Mouse (Mus musculus): Measurements from ENCODE around the gene Ddx41. TPM values are rescaled to one million over a fixed set of nuclear protein-coding genes. Genes with fewer than 3 reads are reported as not detected.

Gene Ddx41
- total and polyA plus RNA-seq, 2 experiments from 2014 or later = 16.3 to 30.4 TPM

- Histone ChIP-seq H3K4me3 (ENCODE audit: low read depth, low read length) (peak overlapping the region; percentile 84), H3K36me3 (replicated peaks; ENCODE audit: control insufficient read depth, insufficient read depth, low read length) (peaks cover 54% of the 10 kb centered on the region), H3K27me3 (ENCODE audit: control insufficient read depth, insufficient read depth, low read length) (no peaks in the 10 kb centered on the region), H3K9ac (replicated peaks; ENCODE audit: low read depth, low read length) (peak overlapping the region; percentile 68), H3K9me3 (replicated peaks; ENCODE audit: control insufficient read depth, low read length) (no peaks in the 10 kb centered on the region), H3K4me1 (ENCODE audit: control insufficient read depth, insufficient read depth) (peaks cover 9% of the 10 kb centered on the region), H3K27ac (ENCODE audit: low read depth) (no peak overlapping the region), H3K4me2 (ENCODE audit: low read depth, low read length) (peak overlapping the region; percentile 83)
- TF ChIP-seq EP300 (IDR thresholded peaks at IDR 0.05; ENCODE audit: low read depth) (no peak), CTCF (IDR thresholded peaks at IDR 0.05; ENCODE audit: low read depth) (no peak)
- 15% methylated on average over 17 of the region's 17 CpGs for WGBS
- ATAC-seq (ENCODE audit: insufficient read depth, low read depth) (no peak), DNase-seq (ENCODE audit: low spot score) (no peak)
Measured at GRCm38 (mm10) chr13:55535796-55536193, 663 bp downstream of the Ddx41 start.

DNA sequence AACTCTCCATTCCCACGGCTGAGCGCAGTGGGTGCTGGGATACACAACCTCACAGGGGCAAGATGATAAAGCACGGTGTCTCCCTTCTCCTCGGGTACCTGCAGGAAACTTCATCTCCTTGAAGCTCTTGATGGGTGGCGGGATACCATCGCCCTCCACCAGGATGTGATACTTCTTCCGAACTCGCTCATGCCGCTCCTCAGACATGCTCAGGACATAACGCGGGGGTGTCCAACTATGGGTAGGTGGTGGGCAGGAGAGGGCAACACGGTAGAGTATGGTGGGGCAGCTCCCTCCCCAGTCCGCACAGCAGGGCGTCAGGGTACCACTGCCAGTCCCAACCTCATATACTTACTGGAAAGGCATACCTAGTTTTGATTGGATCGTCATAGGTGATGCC is 1.3 kb downstream of the Ddx41 start:
- Histone ChIP-seq H3K36me3 (replicated peaks; ENCODE audit: control insufficient read depth, insufficient read depth, low read length) (peaks cover 54% of the 10 kb centered on the region), H3K9ac (replicated peaks; ENCODE audit: low read depth, low read length) (peak overlapping the region; percentile 68; the same call in 1 of the 2 replicates), H3K27ac (ENCODE audit: low read depth) (no peak overlapping the region), H3K4me3 (ENCODE audit: low read depth, low read length) (peak overlapping the region; percentile 84), H3K4me2 (ENCODE audit: low read depth, low read length) (peak overlapping the region; percentile 83; the same call in 1 of the 2 replicates), H3K4me1 (ENCODE audit: control insufficient read depth, insufficient read depth) (peaks cover 9% of the 10 kb centered on the region), H3K27me3 (ENCODE audit: control insufficient read depth, insufficient read depth, low read length) (no peaks in the 10 kb centered on the region), H3K9me3 (replicated peaks; ENCODE audit: control insufficient read depth, low read length) (no peaks in the 10 kb centered on the region)
- no peak for TF ChIP-seq CTCF (IDR thresholded peaks at IDR 0.05; ENCODE audit: low read depth)
- TF ChIP-seq EP300 (IDR thresholded peaks at IDR 0.05; ENCODE audit: low read depth) = no peak
- DNase-seq (ENCODE audit: low spot score) = no peak
- WGBS = 91% methylated on average over 15 of the region's 15 CpGs
- no peak for ATAC-seq (ENCODE audit: insufficient read depth, low read depth)

- H3K9ac ChIP-seq (replicated peaks; ENCODE audit: low read depth, low read length) = no peak within 1 kb of the TSS
Measured at GRCm38 (mm10) chr13:55529198-55529915, 7.1 kb downstream of the Ddx41 start, which contains the start of gene Dok3. Dok3 (minus strand) TSS chr13:55529296.

GRCm38 (mm10) chr13:55527834-55528772 is 8.4 kb downstream of the Ddx41 start:
- WGBS = 65% methylated on average over 18 of the region's 18 CpGs
- peaks cover 35% of the 10 kb centered on the region for H3K36me3 ChIP-seq (replicated peaks; ENCODE audit: control insufficient read depth, insufficient read depth, low read length)
- ATAC-seq (ENCODE audit: insufficient read depth, low read depth) (no peak), DNase-seq (ENCODE audit: low spot score) (no peak)
- H3K27ac ChIP-seq (ENCODE audit: low read depth) = no peak overlapping the region
- TF ChIP-seq CTCF (IDR thresholded peaks at IDR 0.05; ENCODE audit: low read depth) (no peak), EP300 (IDR thresholded peaks at IDR 0.05; ENCODE audit: low read depth) (no peak)
- no peak overlapping the region for H3K4me2 ChIP-seq (ENCODE audit: low read depth, low read length)
- no peak overlapping the region for H3K4me3 ChIP-seq (ENCODE audit: low read depth, low read length)
- H3K27me3 ChIP-seq (ENCODE audit: control insufficient read depth, insufficient read depth, low read length) = no peaks in the 10 kb centered on the region
- no peaks in the 10 kb centered on the region for H3K9me3 ChIP-seq (replicated peaks; ENCODE audit: control insufficient read depth, low read length)
- no peak overlapping the region for H3K9ac ChIP-seq (replicated peaks; ENCODE audit: low read depth, low read length)
- H3K4me1 ChIP-seq (ENCODE audit: control insufficient read depth, insufficient read depth) = no peaks in the 10 kb centered on the region

More at GRCm38 (mm10) chr13:55529198-55529915, 7.1 kb downstream of the Ddx41 start, which contains the start of gene Dok3:
- Histone ChIP-seq H3K9me3 (replicated peaks; ENCODE audit: control insufficient read depth, low read length) (no peaks in the 10 kb centered on the region), H3K27ac (ENCODE audit: low read depth) (no peak within 1 kb of the TSS), H3K4me1 (ENCODE audit: control insufficient read depth, insufficient read depth) (no peaks in the 10 kb centered on the region), H3K4me3 (ENCODE audit: low read depth, low read length) (no peak within 1 kb of the TSS), H3K27me3 (ENCODE audit: control insufficient read depth, insufficient read depth, low read length) (no peaks in the 10 kb centered on the region), H3K36me3 (replicated peaks; ENCODE audit: control insufficient read depth, insufficient read depth, low read length) (peaks cover 46% of the 10 kb centered on the region), H3K4me2 (ENCODE audit: low read depth, low read length) (no peak within 1 kb of the TSS)
- TF ChIP-seq EP300 (IDR thresholded peaks at IDR 0.05; ENCODE audit: low read depth) (no peak), CTCF (IDR thresholded peaks at IDR 0.05; ENCODE audit: low read depth) (no peak)
- DNase-seq (ENCODE audit: low spot score) (no peak), ATAC-seq (ENCODE audit: insufficient read depth, low read depth) (no peak)
- 70% methylated on average over 8 of the region's 8 CpGs for WGBS

GRCm38 (mm10) chr13:55527212-55527611 is 9.2 kb downstream of the Ddx41 start:
- no peaks in the 10 kb centered on the region for H3K27me3 ChIP-seq (ENCODE audit: control insufficient read depth, insufficient read depth, low read length)
- 86% methylated on average over 16 of the region's 16 CpGs for WGBS
- no peak overlapping the region for H3K4me3 ChIP-seq (ENCODE audit: low read depth, low read length)
- ATAC-seq (ENCODE audit: insufficient read depth, low read depth) (no peak), DNase-seq (ENCODE audit: low spot score) (no peak)
- H3K9ac ChIP-seq (replicated peaks; ENCODE audit: low read depth, low read length) = no peak overlapping the region
- no peak overlapping the region for H3K4me2 ChIP-seq (ENCODE audit: low read depth, low read length)
- peaks cover 28% of the 10 kb centered on the region for H3K36me3 ChIP-seq (replicated peaks; ENCODE audit: control insufficient read depth, insufficient read depth, low read length)
- H3K27ac ChIP-seq (ENCODE audit: low read depth) = no peak overlapping the region
- H3K4me1 ChIP-seq (ENCODE audit: control insufficient read depth, insufficient read depth) = no peaks in the 10 kb centered on the region
- no peaks in the 10 kb centered on the region for H3K9me3 ChIP-seq (replicated peaks; ENCODE audit: control insufficient read depth, low read length)
- no peak for TF ChIP-seq CTCF (IDR thresholded peaks at IDR 0.05; ENCODE audit: low read depth)
- TF ChIP-seq EP300 (IDR thresholded peaks at IDR 0.05; ENCODE audit: low read depth) = no peak

Measured in heart, postnatal 0 days (tissue).